14 mouse cellular contexts compared by ENCODE assay signal in genomic region chr1:132533840-132534239, GRCm38 (mm10). TPM values are rescaled to one million over a fixed set of nuclear protein-coding genes. Genes with fewer than 3 reads are reported as not detected.
DNase-seq lines count a peak whose midpoint lies in the region; ATAC-seq lines count a peak whose summit lies in the region.
"Had no signal": no experiment of that assay in that cellular context is flagged by ENCODE, and none has a peak within 500 bp of the region (broad histone marks: within the 10 kb centered on the region; RNA-seq: fewer than 3 reads in every experiment).

No protein-coding gene starts in this region.

- no peaks in the 10 kb centered on the region for H3K36me3 ChIP-seq in neural tube, embryonic 12.5 days
- H3K36me3 ChIP-seq in hindbrain, embryonic 14.5 days (replicated peaks; ENCODE audit: control insufficient read depth, insufficient read depth), result peaks cover 3% of the 10 kb centered on the region
- H3K36me3 ChIP-seq in neural tube, embryonic 15.5 days, result 0 out of 2 replicates have a peak, but pooled peaks cover 3% of the 10 kb centered on the region
- H3K36me3 ChIP-seq: heart, embryonic 12.5 days had no signal

- peak overlapping the region; percentile 33; the same call in 1 of the 2 replicates for H3K4me2 ChIP-seq in neural tube, embryonic 12.5 days (replicated peaks)
- H3K4me2 ChIP-seq in hindbrain, embryonic 14.5 days (replicated peaks), result peak overlapping the region; percentile 14; the same call in 1 of the 2 replicates
- H3K4me2 ChIP-seq in neural tube, embryonic 15.5 days, result peak overlapping the region; percentile 27; the same call in 1 of the 2 replicates
- H3K4me2 ChIP-seq: heart, embryonic 12.5 days had no signal

- H3K4me3 ChIP-seq in neural tube, embryonic 12.5 days, result no peak overlapping the region
- no peak overlapping the region for H3K4me3 ChIP-seq in hindbrain, embryonic 14.5 days (replicated peaks; ENCODE audit: low read length)
- H3K4me3 ChIP-seq in neural tube, embryonic 15.5 days (replicated peaks), result no peak overlapping the region
- H3K4me3 ChIP-seq: gastrocnemius, adult 2 months; heart, embryonic 12.5 days had no signal

- H3K27me3 ChIP-seq in neural tube, embryonic 12.5 days (replicated peaks), result no peaks in the 10 kb centered on the region; the same call in 1 of the 2 replicates
- no peaks in the 10 kb centered on the region for H3K27me3 ChIP-seq in hindbrain, embryonic 14.5 days (ENCODE audit: control insufficient read depth, insufficient read depth, low read length)
- no peaks in the 10 kb centered on the region for H3K27me3 ChIP-seq in neural tube, embryonic 15.5 days (replicated peaks)

- ATAC-seq in neural tube, embryonic 12.5 days (ENCODE audit: low FRiP score, low read depth), result no peak
- ATAC-seq in hindbrain, embryonic 14.5 days (ENCODE audit: low FRiP score), result no peak; the same call in 1 of the 2 replicates
- peak; percentile 25; the same call in 1 of the 2 replicates for ATAC-seq in neural tube, embryonic 15.5 days (ENCODE audit: low FRiP score)
- ATAC-seq: inflammation-experienced regulatory T-cells, adult 6 months had no signal

- WGBS in neural tube, embryonic 12.5 days, result 5% methylated on average over 8 of the region's 8 CpGs
- whole genome bisulfite sequencing in hindbrain, embryonic 14.5 days, result 0% methylated on average over 8 of the region's 8 CpGs
- 5% methylated on average over 8 of the region's 8 CpGs for WGBS in neural tube, embryonic 15.5 days

- DNase-seq in cerebellum, postnatal 25 days, result peak; percentile 20 to 24
- DNase-seq in cerebellum, adult 9-10 months, result no peak
- DNase-seq in neural tube, embryonic 10.5 days (ENCODE audit: extremely low spot score, low spot score), result no peak
- DNase-seq in hindbrain, embryonic 14.5 days (ENCODE audit: low spot score), result no peak
- no peak for DNase-seq in heart, adult 9 months (ENCODE audit: low spot score in 2 of 2)
- no peak for DNase-seq in liver
- DNase-seq: adrenal gland, adult 2 months; gastrocnemius, adult 2 months; right cerebral cortex, postnatal 25 days had no signal

- H3K9me3 ChIP-seq in neural tube, embryonic 12.5 days, result no peaks in the 10 kb centered on the region
- no peaks in the 10 kb centered on the region for H3K9me3 ChIP-seq in hindbrain, embryonic 14.5 days (ENCODE audit: control insufficient read depth, low read length)
- H3K9me3 ChIP-seq in neural tube, embryonic 15.5 days (replicated peaks), result no peaks in the 10 kb centered on the region
- H3K9me3 ChIP-seq: heart, embryonic 12.5 days had no signal

- H3K9ac ChIP-seq in neural tube, embryonic 12.5 days, result 0 out of 2 replicates have a peak overlapping the region, but pooled peaks have one; percentile 8
- H3K9ac ChIP-seq in hindbrain, embryonic 14.5 days, result no peak overlapping the region
- H3K9ac ChIP-seq in neural tube, embryonic 15.5 days (replicated peaks), result 0 out of 2 replicates have a peak overlapping the region, but pooled peaks have one; percentile 7
- H3K9ac ChIP-seq: heart, embryonic 12.5 days had no signal

- peaks cover 54% of the 10 kb centered on the region for H3K4me1 ChIP-seq in neural tube, embryonic 12.5 days
- peaks cover 40% of the 10 kb centered on the region for H3K4me1 ChIP-seq in hindbrain, embryonic 14.5 days (replicated peaks; ENCODE audit: control insufficient read depth, insufficient read depth, low read length)
- peaks cover 38% of the 10 kb centered on the region for H3K4me1 ChIP-seq in neural tube, embryonic 15.5 days

- no peak overlapping the region for H3K27ac ChIP-seq in neural tube, embryonic 12.5 days
- peak overlapping the region; percentile 39; the same call in 1 of the 2 replicates for H3K27ac ChIP-seq in hindbrain, embryonic 14.5 days
- H3K27ac ChIP-seq in neural tube, embryonic 15.5 days (replicated peaks), result no peak overlapping the region
- H3K27ac ChIP-seq: gastrocnemius, adult 2 months had no signal

RNA-seq across cellular contexts. Expression of gene Cntn2, which starts 9.2 kb away (rescaled TPM):
- 82.3 and 104 TPM in 2 replicates for polyA plus RNA-seq in neural tube, embryonic 12.5 days (2016; fragmentation: Nextera tagmentation; extraction: Ambion mirVana)
- polyA plus RNA-seq in hindbrain, embryonic 14.5 days (2014; fragmentation: Nextera tagmentation; extraction: Ambion mirVana), result 26.1 and 28.1 TPM in 2 replicates
- polyA plus RNA-seq in neural tube, embryonic 15.5 days (2015; fragmentation: Nextera tagmentation; extraction: Ambion mirVana), result 17.7 and 22.1 TPM in 2 replicates
- polyA plus RNA-seq: C2C12; inflammation-experienced regulatory T-cells, adult 6 months had no signal

RNA-seq across cellular contexts. Expression of gene Tmem81, which starts 27.8 kb away (rescaled TPM):
- polyA plus RNA-seq in neural tube, embryonic 12.5 days (2016; fragmentation: Nextera tagmentation; extraction: Ambion mirVana), result 1.2 TPM in 2 replicates
- polyA plus RNA-seq in hindbrain, embryonic 14.5 days (2014; fragmentation: Nextera tagmentation; extraction: Ambion mirVana), result 0.57 and 1.3 TPM in 2 replicates
- polyA plus RNA-seq in neural tube, embryonic 15.5 days (2015; fragmentation: Nextera tagmentation; extraction: Ambion mirVana), result 0.70 and 0.73 TPM in 2 replicates

RNA-seq across cellular contexts. Expression of gene Rbbp5, which starts 56.7 kb away (rescaled TPM):
- 53.8 and 54.0 TPM in 2 replicates for polyA plus RNA-seq in neural tube, embryonic 12.5 days (2016; fragmentation: Nextera tagmentation; extraction: Ambion mirVana)
- polyA plus RNA-seq in hindbrain, embryonic 14.5 days (2014; fragmentation: Nextera tagmentation; extraction: Ambion mirVana), result 40.9 and 47.3 TPM in 2 replicates
- 42.6 and 42.8 TPM in 2 replicates for polyA plus RNA-seq in neural tube, embryonic 15.5 days (2015; fragmentation: Nextera tagmentation; extraction: Ambion mirVana)

Comparison
In these comparisons a context has a peak if more than half of its experiments do, and no peak if none do; other contexts are left out.
1. DNase-seq: peak in cerebellum, postnatal 25 days (2 of 2); none in cerebellum, adult 9-10 months (single experiment), neural tube, embryonic 10.5 days (single experiment), hindbrain, embryonic 14.5 days (single experiment), heart, adult 9 months (0 of 2) and liver (single experiment).
2. Peak in every context shown above with its lines, with median percentiles within 50 percentile points of each other: H3K4me2 ChIP-seq.